Mouse (Mus musculus): ENCODE results near the gene 1600002K03Rik. TPM values are rescaled to one million over a fixed set of nuclear protein-coding genes. Genes with fewer than 3 reads are reported as not detected.

1600002K03Rik gene
- polyA plus RNA-seq, 1 experiment from 2014 or later, result 11.0 TPM

GRCm38 (mm10) chr10:80190491-80191051 is 17.8 kb downstream of the 1600002K03Rik start:
- ATAC-seq (ENCODE audit: low read depth) (peak; percentile 35), DNase-seq (ENCODE audit: low spot score) (peak; percentile 55)
- Histone ChIP-seq H3K36me3 (ENCODE audit: control insufficient read depth, insufficient read depth, low read length) (peaks cover 26% of the 10 kb centered on the region), H3K9me3 (ENCODE audit: control insufficient read depth, low read length) (no peaks in the 10 kb centered on the region), H3K27ac (replicated peaks; ENCODE audit: low read depth, low read length) (no peak overlapping the region), H3K9ac (ENCODE audit: low read depth, low read length) (peak overlapping the region; percentile 65), H3K4me1 (ENCODE audit: control insufficient read depth, insufficient read depth, low read length) (peaks cover 13% of the 10 kb centered on the region), H3K27me3 (replicated peaks; ENCODE audit: control insufficient read depth, insufficient read depth, low read length) (peaks cover 35% of the 10 kb centered on the region), H3K4me3 (ENCODE audit: low read depth, low read length) (peak overlapping the region; percentile 47), H3K4me2 (ENCODE audit: low read depth, low read length) (peak overlapping the region; percentile 78)
- under 1% methylated on average over 44 of the region's 48 CpGs for WGBS

GRCm38 (mm10) chr10:80193976-80194375 is 21.2 kb downstream of the 1600002K03Rik start:
- WGBS, result 75% methylated on average over 6 of the region's 6 CpGs
- Histone ChIP-seq H3K9ac (ENCODE audit: low read depth, low read length) (no peak overlapping the region), H3K4me2 (ENCODE audit: low read depth, low read length) (no peak overlapping the region), H3K9me3 (ENCODE audit: control insufficient read depth, low read length) (no peaks in the 10 kb centered on the region), H3K4me3 (ENCODE audit: low read depth, low read length) (no peak overlapping the region), H3K27ac (replicated peaks; ENCODE audit: low read depth, low read length) (no peak overlapping the region), H3K27me3 (replicated peaks; ENCODE audit: control insufficient read depth, insufficient read depth, low read length) (peaks cover 29% of the 10 kb centered on the region), H3K36me3 (ENCODE audit: control insufficient read depth, insufficient read depth, low read length) (peaks cover 4% of the 10 kb centered on the region), H3K4me1 (ENCODE audit: control insufficient read depth, insufficient read depth, low read length) (peaks cover 13% of the 10 kb centered on the region)
- ATAC-seq (ENCODE audit: low read depth), result no peak
- no peak for DNase-seq (ENCODE audit: low spot score)

DNA sequence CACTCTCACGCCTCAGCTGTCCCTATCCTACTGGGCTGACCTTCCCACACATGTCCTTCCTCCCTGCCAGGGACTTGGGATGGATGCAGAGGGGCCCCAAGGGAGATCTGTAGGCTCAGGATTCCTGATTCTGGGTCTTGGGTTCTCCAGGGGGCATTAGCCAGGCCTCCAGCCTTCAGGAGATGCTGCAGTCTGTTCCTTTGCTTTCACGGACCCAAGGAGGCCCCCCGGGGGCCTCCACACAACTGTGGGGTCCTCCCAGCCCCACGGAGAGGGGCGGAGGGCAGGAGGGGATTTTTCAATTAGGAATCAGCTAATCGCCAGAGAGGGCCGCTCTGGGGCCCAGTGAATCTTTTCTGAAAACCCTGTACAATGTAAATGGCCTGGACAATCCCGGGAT is 21.7 kb downstream of the 1600002K03Rik start:
- peaks cover 24% of the 10 kb centered on the region for H3K27me3 ChIP-seq (replicated peaks; ENCODE audit: control insufficient read depth, insufficient read depth, low read length)
- no peaks in the 10 kb centered on the region for H3K9me3 ChIP-seq (ENCODE audit: control insufficient read depth, low read length)
- WGBS, result 46% methylated on average over 8 of the region's 8 CpGs
- H3K36me3 ChIP-seq (ENCODE audit: control insufficient read depth, insufficient read depth, low read length), result no peaks in the 10 kb centered on the region; the same call in 1 of the 2 replicates
- H3K9ac ChIP-seq (ENCODE audit: low read depth, low read length), result no peak overlapping the region
- no peak overlapping the region for H3K4me2 ChIP-seq (ENCODE audit: low read depth, low read length)
- no peak for DNase-seq (ENCODE audit: low spot score)
- no peak overlapping the region for H3K4me3 ChIP-seq (ENCODE audit: low read depth, low read length)
- H3K4me1 ChIP-seq (ENCODE audit: control insufficient read depth, insufficient read depth, low read length), result peaks cover 13% of the 10 kb centered on the region
- no peak for ATAC-seq (ENCODE audit: low read depth)
- no peak overlapping the region for H3K27ac ChIP-seq (replicated peaks; ENCODE audit: low read depth, low read length)

- no peak overlapping the region for H3K9ac ChIP-seq (ENCODE audit: low read depth, low read length)
- 84% methylated on average over 1 of the region's 1 CpGs for WGBS
- H3K27ac ChIP-seq (replicated peaks; ENCODE audit: low read depth, low read length), result no peak overlapping the region
- H3K4me1 ChIP-seq (ENCODE audit: control insufficient read depth, insufficient read depth, low read length), result no peaks in the 10 kb centered on the region
- ATAC-seq (ENCODE audit: low read depth), result no peak
- no peak overlapping the region for H3K4me2 ChIP-seq (ENCODE audit: low read depth, low read length)
- H3K27me3 ChIP-seq (replicated peaks; ENCODE audit: control insufficient read depth, insufficient read depth, low read length), result peaks cover 8% of the 10 kb centered on the region; the same call in 1 of the 2 replicates
- no peaks in the 10 kb centered on the region for H3K9me3 ChIP-seq (ENCODE audit: control insufficient read depth, low read length)
- no peaks in the 10 kb centered on the region for H3K36me3 ChIP-seq (ENCODE audit: control insufficient read depth, insufficient read depth, low read length)
- no peak overlapping the region for H3K4me3 ChIP-seq (ENCODE audit: low read depth, low read length)
- DNase-seq (ENCODE audit: low spot score), result no peak
Observed at GRCm38 (mm10) chr10:80196167-80196566, 23.4 kb downstream of the 1600002K03Rik start.

- DNase-seq (ENCODE audit: low spot score) (no peak), ATAC-seq (ENCODE audit: low read depth) (no peak)
- H3K9ac ChIP-seq (ENCODE audit: low read depth, low read length), result no peak overlapping the region; the same call in 1 of the 2 replicates
- H3K9me3 ChIP-seq (ENCODE audit: control insufficient read depth, low read length), result no peaks in the 10 kb centered on the region
- H3K4me1 ChIP-seq (ENCODE audit: control insufficient read depth, insufficient read depth, low read length), result no peaks in the 10 kb centered on the region
- peaks cover 3% of the 10 kb centered on the region; the same call in 1 of the 2 replicates for H3K27me3 ChIP-seq (replicated peaks; ENCODE audit: control insufficient read depth, insufficient read depth, low read length)
- H3K4me3 ChIP-seq (ENCODE audit: low read depth, low read length), result no peak overlapping the region
- 48% methylated on average over 28 of the region's 33 CpGs for WGBS
- H3K36me3 ChIP-seq (ENCODE audit: control insufficient read depth, insufficient read depth, low read length), result no peaks in the 10 kb centered on the region
- H3K27ac ChIP-seq (replicated peaks; ENCODE audit: low read depth, low read length), result no peak overlapping the region
- H3K4me2 ChIP-seq (ENCODE audit: low read depth, low read length), result no peak overlapping the region
Observed at GRCm38 (mm10) chr10:80196778-80197581, 24.2 kb downstream of the 1600002K03Rik start.

- no peak overlapping the region for H3K27ac ChIP-seq (replicated peaks; ENCODE audit: low read depth, low read length)
- 50% methylated on average over 3 of the region's 3 CpGs for WGBS
- H3K27me3 ChIP-seq (replicated peaks; ENCODE audit: control insufficient read depth, insufficient read depth, low read length), result no peaks in the 10 kb centered on the region
- no peaks in the 10 kb centered on the region for H3K9me3 ChIP-seq (ENCODE audit: control insufficient read depth, low read length)
- no peak overlapping the region for H3K9ac ChIP-seq (ENCODE audit: low read depth, low read length)
- H3K4me1 ChIP-seq (ENCODE audit: control insufficient read depth, insufficient read depth, low read length), result no peaks in the 10 kb centered on the region
- DNase-seq (ENCODE audit: low spot score), result peak; percentile 92
- H3K4me3 ChIP-seq (ENCODE audit: low read depth, low read length), result no peak overlapping the region
- no peaks in the 10 kb centered on the region for H3K36me3 ChIP-seq (ENCODE audit: control insufficient read depth, insufficient read depth, low read length)
- no peak overlapping the region for H3K4me2 ChIP-seq (ENCODE audit: low read depth, low read length)
- peak; percentile 83 for ATAC-seq (ENCODE audit: low read depth)
Observed at GRCm38 (mm10) chr10:80199440-80200008, 26.8 kb downstream of the 1600002K03Rik start.

DNA sequence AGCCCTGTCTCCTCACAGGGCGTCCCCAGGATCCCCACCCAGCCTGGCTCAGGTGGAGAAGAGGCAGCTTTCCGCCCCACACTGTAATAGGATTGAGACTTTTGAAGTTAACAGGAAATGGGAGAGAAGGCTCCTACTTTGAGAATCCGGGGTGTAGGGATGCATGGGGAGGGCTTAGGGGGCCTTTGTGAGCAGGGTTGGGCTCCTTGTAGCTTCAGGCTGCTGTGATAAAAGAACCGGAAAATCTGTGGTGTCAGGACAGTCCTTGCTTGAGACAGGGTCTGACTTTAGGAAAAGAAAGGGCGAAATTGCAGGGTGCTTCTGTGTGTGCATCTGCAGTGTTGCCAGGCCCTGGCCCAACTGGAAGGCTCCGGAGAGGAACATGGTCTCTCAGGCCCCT is 27.7 kb downstream of the 1600002K03Rik start:
- Histone ChIP-seq H3K27me3 (replicated peaks; ENCODE audit: control insufficient read depth, insufficient read depth, low read length) (no peaks in the 10 kb centered on the region), H3K36me3 (ENCODE audit: control insufficient read depth, insufficient read depth, low read length) (no peaks in the 10 kb centered on the region), H3K9me3 (ENCODE audit: control insufficient read depth, low read length) (no peaks in the 10 kb centered on the region), H3K4me2 (ENCODE audit: low read depth, low read length) (no peak overlapping the region), H3K4me3 (ENCODE audit: low read depth, low read length) (no peak overlapping the region), H3K27ac (replicated peaks; ENCODE audit: low read depth, low read length) (no peak overlapping the region), H3K9ac (ENCODE audit: low read depth, low read length) (no peak overlapping the region), H3K4me1 (ENCODE audit: control insufficient read depth, insufficient read depth, low read length) (no peaks in the 10 kb centered on the region)
- ATAC-seq (ENCODE audit: low read depth), result no peak
- no peak for DNase-seq (ENCODE audit: low spot score)
- 58% methylated on average over 6 of the region's 6 CpGs for WGBS

- Histone ChIP-seq H3K4me3 (ENCODE audit: low read depth, low read length) (no peak overlapping the region), H3K9ac (ENCODE audit: low read depth, low read length) (no peak overlapping the region), H3K27ac (replicated peaks; ENCODE audit: low read depth, low read length) (no peak overlapping the region), H3K9me3 (ENCODE audit: control insufficient read depth, low read length) (no peaks in the 10 kb centered on the region), H3K4me2 (ENCODE audit: low read depth, low read length) (no peak overlapping the region), H3K36me3 (ENCODE audit: control insufficient read depth, insufficient read depth, low read length) (no peaks in the 10 kb centered on the region), H3K27me3 (replicated peaks; ENCODE audit: control insufficient read depth, insufficient read depth, low read length) (no peaks in the 10 kb centered on the region), H3K4me1 (ENCODE audit: control insufficient read depth, insufficient read depth, low read length) (peaks cover 4% of the 10 kb centered on the region; the same call in 1 of the 2 replicates)
- no peak for ATAC-seq (ENCODE audit: low read depth)
- 17% methylated on average over 7 of the region's 7 CpGs for WGBS
- DNase-seq (ENCODE audit: low spot score), result no peak
Observed at GRCm38 (mm10) chr10:80204055-80204454, 31.3 kb downstream of the 1600002K03Rik start.
